Mouse (Mus musculus) intestine, embryonic 14.5 days (tissue): ENCODE data around the gene Timm23. TPM values are rescaled to one million over a fixed set of nuclear protein-coding genes. Genes with fewer than 3 reads are reported as not detected.

ENCODE experiments used
- ATAC-seq: fragments of 200-750 bp; cut with Nextera tagmentation; replicated peaks from 2 replicates; pipeline ENCODE4 v1.8.0; 2017; ENCODE audit warnings: low read depth, moderate number of reproducible peaks, moderate TSS enrichment, moderate library complexity; ENCODE audit not compliant: low FRiP score, low TSS enrichment
- DNase-seq: peaks from one replicate; pipeline ENCODE4 v3.0.0-alpha.2; 2018; ENCODE audit warnings: low spot score
- H3K27ac ChIP-seq: fragments of 300-500 bp; sonication (generic); 2 replicates; pipeline ENCODE4 v1.5.1; 2014; ENCODE audit warnings: low read depth, mild to moderate bottlenecking, control low read depth
- H3K27me3 ChIP-seq: fragments of 300-500 bp; sonication (generic); replicated peaks from 2 replicates; pipeline ENCODE4 v1.6.1; 2014; ENCODE audit warnings: low read length, control low read depth; ENCODE audit not compliant: control insufficient read depth, insufficient read depth
- H3K36me3 ChIP-seq: fragments of 300-500 bp; sonication (generic); 2 replicates; pipeline ENCODE4 v1.6.1; 2014; ENCODE audit warnings: low read length, control low read depth; ENCODE audit not compliant: control insufficient read depth, insufficient read depth
- H3K4me1 ChIP-seq: fragments of 300-500 bp; sonication (generic); replicated peaks from 2 replicates; pipeline ENCODE4 v1.6.1; 2014; ENCODE audit warnings: low read length, control low read depth, mixed read lengths; ENCODE audit not compliant: control insufficient read depth, insufficient read depth
- H3K4me2 ChIP-seq: fragments of 300-500 bp; sonication (generic); 2 replicates; pipeline ENCODE4 v1.6.1; 2014; ENCODE audit warnings: low read length
- H3K4me3 ChIP-seq: fragments of 300-500 bp; sonication (generic); 2 replicates; pipeline ENCODE4 v1.5.1; 2014; ENCODE audit warnings: low read depth, low read length, control low read depth, mixed read lengths
- H3K9ac ChIP-seq: fragments of 300-500 bp; sonication (generic); 2 replicates; pipeline ENCODE4 v1.6.1; 2014; ENCODE audit warnings: mild to moderate bottlenecking, low read length
- H3K9me3 ChIP-seq: fragments of 300-500 bp; sonication (generic); 2 replicates; pipeline ENCODE4 v1.6.1; 2016; ENCODE audit warnings: low read length, control low read depth; ENCODE audit not compliant: control insufficient read depth
- WGBS: fragments of 180-500 bp; shearing (Covaris S2); extraction: QIAGEN DNeasy Blood & Tissue Kit; methylation state at CpG from one replicate; pipeline ENCODE4 v1.1.7; 2014; 5-methylcytosine and 5-hydroxymethylcytosine counted together
- polyA plus RNA-seq: library from polyadenylated mRNA; unstranded; fragments of >200 nt; fragmentation: Nextera tagmentation; extraction: Ambion mirVana; gene quantifications from 2 replicates; pipeline ENCODE4 v1.2.1, GENCODE M21; 2014

The Timm23 gene
- polyA plus RNA-seq, 1 experiment from 2014 or later = 354 TPM

GRCm38 (mm10) chr14:32168653-32169231, 33.0 kb downstream of the Timm23 start:
- Histone ChIP-seq H3K36me3 (peaks cover 24% of the 10 kb centered on the region), H3K9me3 (no peaks in the 10 kb centered on the region), H3K27ac (no peak overlapping the region), H3K27me3 (no peaks in the 10 kb centered on the region), H3K4me3 (no peak overlapping the region), H3K4me2 (no peak overlapping the region), H3K4me1 (peaks cover 9% of the 10 kb centered on the region), H3K9ac (no peak overlapping the region)
- DNase-seq = no peak
- WGBS = 78% methylated on average over 3 of the region's 3 CpGs
- no peak for ATAC-seq

DNA sequence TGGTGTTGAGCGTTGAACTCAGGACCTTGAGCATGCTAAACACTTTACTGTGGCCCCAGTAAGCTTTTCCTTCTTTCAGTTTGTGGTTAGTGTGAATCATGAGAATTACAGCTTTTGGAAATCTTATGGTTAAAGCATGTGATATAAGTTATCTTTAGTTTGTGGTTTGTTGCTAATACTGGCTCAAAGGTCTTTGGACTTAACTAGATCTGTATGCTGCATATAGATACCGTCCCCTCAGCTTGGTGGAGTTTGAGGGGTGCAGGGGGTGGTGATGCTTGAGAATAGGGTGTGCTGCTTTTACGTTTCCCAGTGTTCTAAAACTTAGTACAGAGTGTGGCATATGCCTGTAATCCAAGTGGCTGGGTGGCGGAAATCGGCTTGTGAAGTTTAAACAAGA, 34.4 kb downstream of the Timm23 start:
- Histone ChIP-seq H3K4me2 (peak overlapping the region; percentile 94; the same call in 1 of the 2 replicates), H3K36me3 (peaks cover 11% of the 10 kb centered on the region), H3K4me3 (no peak overlapping the region), H3K9me3 (no peaks in the 10 kb centered on the region), H3K9ac (no peak overlapping the region), H3K27ac (no peak overlapping the region), H3K4me1 (peaks cover 9% of the 10 kb centered on the region), H3K27me3 (no peaks in the 10 kb centered on the region)
- DNase-seq (no peak), ATAC-seq (no peak)
- WGBS = 76% methylated on average over 5 of the region's 5 CpGs

DNA sequence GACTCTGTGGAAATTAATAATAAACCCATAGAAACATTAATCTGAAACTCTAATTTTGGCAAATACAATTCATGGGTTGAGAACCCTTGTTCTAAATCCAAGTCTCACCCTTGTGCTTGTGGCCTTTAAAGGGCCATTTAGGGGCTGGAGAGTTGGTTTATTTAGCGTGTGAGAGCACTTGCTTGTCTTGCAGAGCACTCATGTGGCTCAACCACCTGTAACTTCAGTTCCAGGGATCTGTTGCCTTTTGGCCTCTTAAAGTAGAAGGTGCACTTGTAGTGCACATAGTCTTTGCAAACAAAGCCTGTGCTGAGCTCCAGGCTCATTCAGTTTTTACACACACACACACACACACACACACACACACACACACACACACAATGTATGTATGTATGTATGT, 34.9 kb downstream of the Timm23 start:
- WGBS = 43% methylated on average over 1 of the region's 1 CpGs
- Histone ChIP-seq H3K9ac (no peak overlapping the region), H3K4me2 (peak overlapping the region; percentile 94; the same call in 1 of the 2 replicates), H3K9me3 (no peaks in the 10 kb centered on the region), H3K27me3 (no peaks in the 10 kb centered on the region), H3K4me3 (peak overlapping the region; percentile 48; the same call in 1 of the 2 replicates), H3K36me3 (peaks cover 7% of the 10 kb centered on the region), H3K27ac (no peak overlapping the region), H3K4me1 (peaks cover 9% of the 10 kb centered on the region)
- ATAC-seq (no peak), DNase-seq (no peak)

GRCm38 (mm10) chr14:32166062-32166441, 35.6 kb downstream of the Timm23 start:
- ATAC-seq (no peak), DNase-seq (no peak)
- peak overlapping the region; percentile 94 for H3K4me2 ChIP-seq
- H3K4me3 ChIP-seq = peak overlapping the region; percentile 48
- peaks cover 4% of the 10 kb centered on the region; the same call in 1 of the 2 replicates for H3K36me3 ChIP-seq
- H3K27me3 ChIP-seq = no peaks in the 10 kb centered on the region
- H3K9ac ChIP-seq = no peak overlapping the region
- 62% methylated on average over 2 of the region's 2 CpGs for WGBS
- no peaks in the 10 kb centered on the region for H3K9me3 ChIP-seq
- H3K4me1 ChIP-seq = peaks cover 13% of the 10 kb centered on the region
- H3K27ac ChIP-seq = no peak overlapping the region

DNA sequence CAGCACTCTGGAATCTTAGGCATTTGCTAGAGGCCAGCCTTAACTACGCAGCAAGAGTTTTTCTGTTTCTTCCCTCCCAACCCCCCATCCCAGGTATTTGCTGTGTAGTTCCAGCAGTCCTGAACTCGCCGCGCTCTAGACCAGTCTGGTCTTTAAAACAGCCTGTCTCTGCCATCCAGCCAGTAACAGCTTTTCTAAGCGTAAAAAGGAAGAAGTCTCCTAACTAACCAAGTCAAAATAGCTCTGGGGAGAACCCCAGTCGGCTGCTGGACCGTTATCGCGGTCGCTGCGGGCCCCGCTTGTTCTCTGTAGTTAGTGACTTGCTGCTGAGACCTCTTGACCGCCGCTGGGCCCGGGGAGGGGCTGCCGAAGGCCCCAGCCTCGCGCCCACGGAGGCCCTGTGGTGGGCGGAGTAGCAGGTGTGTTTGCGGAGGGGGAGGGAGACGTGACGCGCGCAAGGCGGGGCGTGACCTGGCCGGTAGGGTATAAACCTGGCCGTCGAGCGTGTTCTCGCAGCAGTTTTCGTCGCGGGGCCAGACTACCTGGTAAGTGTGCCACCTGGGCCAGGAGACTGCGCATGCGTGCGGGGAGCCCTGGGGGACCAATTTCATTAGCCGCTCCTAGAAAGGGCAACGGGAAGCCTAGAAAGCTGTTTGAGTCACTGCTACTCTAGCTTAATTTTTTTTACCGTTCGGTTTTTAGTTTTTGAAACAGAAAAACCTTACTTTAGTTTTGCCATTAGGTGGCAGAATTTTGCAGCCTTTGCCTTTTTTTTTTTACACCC, 36.2 kb downstream of the Timm23 start:
- Histone ChIP-seq H3K9ac (peak overlapping the region; percentile 42), H3K36me3 (no peaks in the 10 kb centered on the region), H3K27me3 (no peaks in the 10 kb centered on the region), H3K4me3 (peak overlapping the region; percentile 48), H3K4me1 (peaks cover 19% of the 10 kb centered on the region), H3K27ac (peak overlapping the region; percentile 78), H3K9me3 (no peaks in the 10 kb centered on the region), H3K4me2 (peak overlapping the region; percentile 94)
- WGBS = under 1% methylated on average over 42 of the region's 42 CpGs
- DNase-seq (peak; percentile 91), ATAC-seq (peak; percentile 85)

DNA sequence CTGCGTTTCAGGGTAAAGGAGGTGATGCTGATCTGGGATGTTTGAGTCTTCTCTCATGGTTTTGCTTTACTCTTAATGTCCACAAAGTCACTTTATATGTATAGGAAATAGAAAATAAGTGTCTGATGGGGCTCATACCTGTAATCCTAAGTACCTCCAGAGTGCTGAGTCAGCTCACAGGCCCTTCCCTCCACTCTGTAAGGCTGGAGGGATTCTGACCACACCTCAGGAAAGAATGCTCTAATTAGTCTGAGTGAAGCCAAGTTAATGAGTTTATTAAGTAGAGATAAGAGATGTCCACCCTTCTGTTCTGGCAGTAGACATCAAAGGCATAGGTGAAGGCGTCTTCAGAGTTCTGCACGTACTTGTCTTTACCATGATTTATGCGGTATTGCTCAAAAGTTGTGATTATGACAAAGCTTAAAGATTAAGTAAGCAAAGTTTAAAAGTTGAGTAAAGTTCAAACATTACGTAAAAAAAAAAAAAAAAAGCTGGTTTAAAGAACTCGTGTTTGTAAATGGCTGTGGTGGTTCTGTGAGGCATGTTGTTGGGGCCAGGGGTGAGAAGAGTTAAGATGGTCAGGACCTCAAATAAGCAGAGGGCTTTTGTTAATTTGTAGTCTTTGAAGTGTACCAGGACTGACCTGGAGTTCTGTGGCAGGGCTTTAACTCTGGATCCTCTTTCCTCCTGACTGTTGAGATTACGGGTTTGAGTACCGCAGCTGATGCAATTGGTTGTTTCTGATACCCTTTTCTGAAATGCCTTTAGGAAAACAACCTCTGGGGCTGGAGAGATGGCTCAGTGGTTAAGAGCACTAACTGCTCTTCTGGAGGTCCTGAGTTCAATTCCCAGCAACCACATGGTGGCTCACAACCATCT, 37.3 kb downstream of the Timm23 start:
- ATAC-seq (no peak), DNase-seq (peak; percentile 56)
- Histone ChIP-seq H3K27me3 (no peaks in the 10 kb centered on the region), H3K9ac (no peak overlapping the region), H3K4me1 (peaks cover 20% of the 10 kb centered on the region), H3K9me3 (no peaks in the 10 kb centered on the region), H3K36me3 (no peaks in the 10 kb centered on the region), H3K27ac (0 out of 2 replicates have a peak overlapping the region, but pooled peaks have one; percentile 78), H3K4me2 (peak overlapping the region; percentile 94; the same call in 1 of the 2 replicates), H3K4me3 (0 out of 2 replicates have a peak overlapping the region, but pooled peaks have one; percentile 48)
- WGBS = 60% methylated on average over 8 of the region's 8 CpGs

DNA sequence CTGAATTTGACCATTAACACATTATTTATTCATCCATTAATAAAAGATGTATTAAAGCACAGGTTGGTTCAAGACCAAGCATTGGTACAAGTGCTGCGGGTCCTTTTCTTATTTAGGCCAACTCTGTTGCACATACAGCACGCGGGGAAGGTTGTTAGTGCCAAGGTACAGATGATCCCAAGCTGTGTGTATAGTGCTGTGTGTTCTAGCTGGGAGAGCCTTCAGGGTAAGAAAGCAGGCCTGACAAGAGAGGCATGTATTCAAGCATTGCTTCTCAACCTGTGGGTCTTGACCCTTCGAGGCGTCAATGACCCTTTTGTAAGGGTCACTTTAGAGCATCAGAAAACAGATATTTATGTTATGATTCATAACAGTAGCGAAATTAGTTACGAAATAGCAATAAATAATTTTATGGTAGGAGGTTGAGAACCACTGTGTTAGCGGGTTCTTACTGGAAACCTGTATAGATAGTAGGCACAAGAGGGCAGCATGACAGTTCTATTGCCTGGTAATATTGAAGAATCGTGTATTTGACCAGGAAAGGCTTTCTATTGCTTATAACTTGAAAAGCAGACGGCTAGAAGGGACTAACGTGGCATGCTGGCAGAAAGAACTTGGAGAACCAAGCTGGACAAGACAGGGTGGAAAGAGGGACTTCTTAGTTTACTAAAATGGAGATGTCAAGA, 38.4 kb downstream of the Timm23 start:
- 0 out of 2 replicates have a peak overlapping the region, but pooled peaks have one; percentile 6 for H3K27ac ChIP-seq

GRCm38 (mm10) chr14:32162231-32162630, 39.5 kb downstream of the Timm23 start:
- peak overlapping the region; percentile 14; the same call in 1 of the 2 replicates for H3K4me3 ChIP-seq

More for the DNA sequence above, 38.4 kb downstream of the Timm23 start:
- no peak overlapping the region for H3K4me2 ChIP-seq
- H3K4me1 ChIP-seq = peaks cover 20% of the 10 kb centered on the region
- no peaks in the 10 kb centered on the region for H3K9me3 ChIP-seq
- H3K27me3 ChIP-seq = no peaks in the 10 kb centered on the region
- WGBS = 87% methylated on average over 11 of the region's 11 CpGs
- ATAC-seq = no peak
- no peak overlapping the region for H3K4me3 ChIP-seq
- no peak overlapping the region for H3K9ac ChIP-seq
- no peaks in the 10 kb centered on the region for H3K36me3 ChIP-seq
- DNase-seq = no peak

More at GRCm38 (mm10) chr14:32162231-32162630, 39.5 kb downstream of the Timm23 start:
- 91% methylated on average over 5 of the region's 5 CpGs for WGBS
- Histone ChIP-seq H3K4me1 (peaks cover 20% of the 10 kb centered on the region), H3K36me3 (no peaks in the 10 kb centered on the region), H3K9me3 (no peaks in the 10 kb centered on the region), H3K4me2 (peak overlapping the region; percentile 72), H3K27ac (no peak overlapping the region), H3K27me3 (no peaks in the 10 kb centered on the region), H3K9ac (no peak overlapping the region)
- no peak for ATAC-seq
- no peak for DNase-seq
